Mouse (Mus musculus) lung, adult 2 months (tissue): ENCODE measurements around the gene Pex3.

Experiments used
- CTCF ChIP-seq: fragments of 200-500 bp; IDR thresholded peaks from 2 replicates; pipeline ENCODE4 v1.5.1; 2011; ENCODE audit warnings: mild to moderate bottlenecking, low read length, control low read depth; ENCODE audit not compliant: insufficient read depth
- POLR2A ChIP-seq: fragments of 200-500 bp; IDR thresholded peaks from 2 replicates; pipeline ENCODE4 v1.6.1; 2011; ENCODE audit warnings: low read depth, mild to moderate bottlenecking, control low read depth, low read length, borderline replicate concordance; ENCODE audit errors: extremely low read depth

GRCm38 (mm10) chr10:13596866-13597265 lies 43.9 kb upstream of the Pex3 start:
- no peak for TF ChIP-seq CTCF
- TF ChIP-seq POLR2A = no peak
